ENCODE assay signal across 9 mouse cellular contexts in the genomic region with DNA sequence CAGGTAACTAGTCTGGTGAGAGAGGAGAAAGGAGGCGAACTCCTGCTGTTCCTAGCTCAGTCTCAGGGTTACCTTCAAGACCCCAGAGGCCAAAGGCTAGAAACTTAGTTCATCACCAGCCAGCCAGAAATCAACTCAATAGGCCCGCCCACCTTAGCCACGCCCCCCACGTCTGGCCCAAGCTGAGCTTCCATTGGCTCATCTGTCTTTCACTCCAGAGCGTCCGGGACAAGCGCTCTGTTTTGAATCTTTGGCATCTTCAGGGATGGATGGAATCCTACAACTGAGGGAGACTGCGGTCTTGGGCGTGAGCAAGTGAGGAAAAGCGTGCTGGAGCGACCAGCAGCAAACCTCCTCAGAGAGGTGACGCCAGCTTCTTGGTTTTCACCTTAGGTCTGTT.
DNase-seq lines count a peak whose midpoint lies in the region; ATAC-seq and TF ChIP-seq lines count a peak whose summit lies in the region.
"Had no signal": no experiment of that assay in that cellular context is flagged by ENCODE, and none has a peak within 500 bp of the region (broad histone marks: within the 10 kb centered on the region; RNA-seq: fewer than 3 reads in every experiment).

No protein-coding gene starts in this region.

- TF ChIP-seq CTCF in lung, embryonic 14.5 days (IDR thresholded peaks at IDR 0.05; ENCODE audit: low read depth), result no peak
- no peak for TF ChIP-seq CTCF in heart, postnatal 0 days (IDR thresholded peaks at IDR 0.05; ENCODE audit: low read depth)
- no peak for TF ChIP-seq CTCF in lung, postnatal 0 days (IDR thresholded peaks at IDR 0.05)

- H3K27ac ChIP-seq in lung, embryonic 14.5 days (ENCODE audit: low read depth), result no peak overlapping the region
- H3K27ac ChIP-seq in heart, postnatal 0 days (ENCODE audit: low read depth), result no peak overlapping the region
- no peak overlapping the region for H3K27ac ChIP-seq in lung, postnatal 0 days (ENCODE audit: low read length)
- H3K27ac ChIP-seq: macrophage had no signal

- no peaks in the 10 kb centered on the region for H3K9me3 ChIP-seq in lung, embryonic 14.5 days (ENCODE audit: low read depth, low read length)
- H3K9me3 ChIP-seq in heart, postnatal 0 days (replicated peaks; ENCODE audit: control insufficient read depth, low read length), result no peaks in the 10 kb centered on the region
- no peaks in the 10 kb centered on the region for H3K9me3 ChIP-seq in lung, postnatal 0 days (ENCODE audit: low read length)

- peak overlapping the region; percentile 62 for H3K4me2 ChIP-seq in lung, embryonic 14.5 days
- H3K4me2 ChIP-seq in heart, postnatal 0 days (ENCODE audit: low read depth, low read length), result peak overlapping the region; percentile 43
- peak overlapping the region; percentile 36 for H3K4me2 ChIP-seq in lung, postnatal 0 days (replicated peaks; ENCODE audit: low read depth, low read length)

- peak overlapping the region; percentile 40 for H3K4me3 ChIP-seq in lung, embryonic 14.5 days (ENCODE audit: low read depth, low read length)
- H3K4me3 ChIP-seq in heart, postnatal 0 days (ENCODE audit: low read depth, low read length), result no peak overlapping the region
- H3K4me3 ChIP-seq in lung, postnatal 0 days (ENCODE audit: low read depth, low read length), result no peak overlapping the region

- no peaks in the 10 kb centered on the region for H3K27me3 ChIP-seq in lung, embryonic 14.5 days (ENCODE audit: insufficient read depth, low read length)
- no peaks in the 10 kb centered on the region for H3K27me3 ChIP-seq in heart, postnatal 0 days (ENCODE audit: control insufficient read depth, insufficient read depth, low read length)
- no peaks in the 10 kb centered on the region for H3K27me3 ChIP-seq in lung, postnatal 0 days (replicated peaks; ENCODE audit: insufficient read depth, low read length)

- no peak for TF ChIP-seq EP300 in heart, postnatal 0 days (IDR thresholded peaks at IDR 0.05; ENCODE audit: low read depth)
- TF ChIP-seq EP300 in lung, postnatal 0 days (IDR thresholded peaks at IDR 0.05), result no peak

- ATAC-seq in lung, embryonic 14.5 days (ENCODE audit: insufficient read depth), result peak; percentile 69
- no peak for ATAC-seq in heart, postnatal 0 days (ENCODE audit: insufficient read depth, low read depth)
- ATAC-seq in lung, postnatal 0 days, result peak; percentile 35; the same call in 1 of the 2 replicates

- peak; percentile 85 for DNase-seq in lung, embryonic 14.5 days
- DNase-seq in lung, adult 18-20 months, result no peak
- DNase-seq in heart, postnatal 0 days (ENCODE audit: low spot score), result no peak
- DNase-seq in lung, postnatal 0 days (ENCODE audit: low spot score), result peak; percentile 22
- peak; percentile 66 for DNase-seq in testis, postnatal 10 days (ENCODE audit: low spot score)
- DNase-seq in gastrocnemius, postnatal 25 days, result no peak
- DNase-seq in frontal cortex, postnatal 14 days (ENCODE audit: low spot score in 2 of 2), result no peak
- DNase-seq in layer of hippocampus, adult 9-11 months, result no peak

- no peaks in the 10 kb centered on the region for H3K36me3 ChIP-seq in lung, embryonic 14.5 days (ENCODE audit: insufficient read depth)
- H3K36me3 ChIP-seq in heart, postnatal 0 days (replicated peaks; ENCODE audit: control insufficient read depth, insufficient read depth, low read length), result no peaks in the 10 kb centered on the region
- no peaks in the 10 kb centered on the region for H3K36me3 ChIP-seq in lung, postnatal 0 days (ENCODE audit: insufficient read depth, low read length)

- H3K4me1 ChIP-seq in lung, embryonic 14.5 days (ENCODE audit: insufficient read depth), result no peaks in the 10 kb centered on the region
- no peaks in the 10 kb centered on the region for H3K4me1 ChIP-seq in heart, postnatal 0 days (ENCODE audit: control insufficient read depth, insufficient read depth)
- H3K4me1 ChIP-seq in lung, postnatal 0 days (ENCODE audit: insufficient read depth, low read depth, low read length), result 0 out of 2 replicates have a peak, but pooled peaks cover 3% of the 10 kb centered on the region

- H3K9ac ChIP-seq in lung, embryonic 14.5 days, result peak overlapping the region; percentile 34
- no peak overlapping the region for H3K9ac ChIP-seq in heart, postnatal 0 days (replicated peaks; ENCODE audit: low read depth, low read length)
- no peak overlapping the region for H3K9ac ChIP-seq in lung, postnatal 0 days (replicated peaks; ENCODE audit: low read depth)

- WGBS in lung, embryonic 14.5 days, result 12% methylated on average over 12 of the region's 12 CpGs
- 12% methylated on average over 12 of the region's 12 CpGs for WGBS in heart, postnatal 0 days
- 15% methylated on average over 12 of the region's 12 CpGs for WGBS in lung, postnatal 0 days

Comparison
In these comparisons a context has a peak if more than half of its experiments do, and no peak if none do; other contexts are left out.
1. DNase-seq: peak in lung, embryonic 14.5 days (single experiment), lung, postnatal 0 days (single experiment) and testis, postnatal 10 days (single experiment); none in lung, adult 18-20 months (0 of 2), heart, postnatal 0 days (single experiment), gastrocnemius, postnatal 25 days (single experiment), frontal cortex, postnatal 14 days (0 of 2) and layer of hippocampus, adult 9-11 months (single experiment).
2. Peak in every context shown above with its lines, with median percentiles within 50 percentile points of each other: H3K4me2 ChIP-seq.